Mouse (Mus musculus) erythroblast, embryonic 14.5 days (primary cell): ENCODE results near the gene Olfr390. TPM values are rescaled to one million over a fixed set of nuclear protein-coding genes. Genes with fewer than 3 reads are reported as not detected.

Experiments used
- H3K27me3 ChIP-seq: 2 replicates; pipeline ENCODE4 v1.6.1; 2012; ENCODE audit warnings: inconsistent platforms; ENCODE audit not compliant: control insufficient read depth
- H3K36me3 ChIP-seq: 2 replicates; pipeline ENCODE4 v1.6.1; 2012; ENCODE audit warnings: mild to moderate bottlenecking, inconsistent platforms; ENCODE audit not compliant: control insufficient read depth
- H3K4me1 ChIP-seq: 2 replicates; pipeline ENCODE4 v1.6.1; 2012; ENCODE audit warnings: inconsistent platforms; ENCODE audit not compliant: control insufficient read depth
- H3K4me3 ChIP-seq: replicated peaks from 2 replicates; pipeline ENCODE3; 2012; ENCODE audit warnings: moderate library complexity, mild to moderate bottlenecking, inconsistent platforms
- H3K9me3 ChIP-seq: 2 replicates; pipeline ENCODE4 v1.6.1; 2012; ENCODE audit warnings: low read length, inconsistent platforms, mixed read lengths; ENCODE audit not compliant: control insufficient read depth
- GATA1 ChIP-seq: IDR thresholded peaks from 2 replicates; pipeline ENCODE4 v1.6.1; 2012; ENCODE audit warnings: low read length, inconsistent platforms, mixed read lengths
- TAL1 ChIP-seq: IDR thresholded peaks from 3 replicates; pipeline ENCODE4 v1.6.1; 2012; ENCODE audit warnings: low read length, inconsistent platforms, mixed read lengths
- polyA plus RNA-seq: library from polyadenylated mRNA; stranded (reverse); fragments of >175 nt; gene quantifications from 2 replicates; pipeline ENCODE4 v1.2.3, GENCODE M21; 2012

The Olfr390 gene
- polyA plus RNA-seq, result not detected in 2 replicates

- H3K27me3 ChIP-seq, result no peaks in the 10 kb centered on the region
- no peaks in the 10 kb centered on the region for H3K9me3 ChIP-seq
- TF ChIP-seq GATA1 (no peak), TAL1 (no peak)
- no peaks in the 10 kb centered on the region for H3K36me3 ChIP-seq
- H3K4me1 ChIP-seq, result no peaks in the 10 kb centered on the region
- no peak within 1 kb of the TSS for H3K4me3 ChIP-seq
Observed at GRCm38 (mm10) chr11:73782664-73783063, at the start of gene Olfr390. TSS of gene Olfr390 (plus strand) at chr11:73782964.

GRCm38 (mm10) chr11:73759115-73759514 is 23.6 kb upstream of the Olfr390 start:
- no peaks in the 10 kb centered on the region for H3K36me3 ChIP-seq
- TF ChIP-seq GATA1 (no peak), TAL1 (no peak)
- peaks cover 8% of the 10 kb centered on the region for H3K9me3 ChIP-seq
- H3K4me3 ChIP-seq, result no peak overlapping the region
- no peaks in the 10 kb centered on the region for H3K4me1 ChIP-seq
- no peaks in the 10 kb centered on the region for H3K27me3 ChIP-seq

- H3K27me3 ChIP-seq, result no peaks in the 10 kb centered on the region
- no peaks in the 10 kb centered on the region for H3K4me1 ChIP-seq
- H3K9me3 ChIP-seq, result no peaks in the 10 kb centered on the region
- TF ChIP-seq TAL1 (no peak), GATA1 (no peak)
- no peak within 1 kb of the TSS for H3K4me3 ChIP-seq
- no peaks in the 10 kb centered on the region for H3K36me3 ChIP-seq
Observed at GRCm38 (mm10) chr11:73780613-73781012, 2.2 kb upstream of the Olfr390 start, which contains the start of gene Olfr389. TSS of gene Olfr389 (minus strand) at chr11:73780713.

- Histone ChIP-seq H3K27me3 (no peaks in the 10 kb centered on the region), H3K9me3 (peaks cover 2% of the 10 kb centered on the region), H3K36me3 (no peaks in the 10 kb centered on the region), H3K4me3 (no peak within 1 kb of the TSS), H3K4me1 (no peaks in the 10 kb centered on the region)
- TF ChIP-seq TAL1 (no peak), GATA1 (no peak)
Observed at GRCm38 (mm10) chr11:73802952-73803351, 20.2 kb downstream of the Olfr390 start, which contains the start of gene Olfr391-ps. TSS of gene Olfr391-ps (minus strand) at chr11:73803052.

GRCm38 (mm10) chr11:73816949-73817348 is 34.2 kb downstream of the Olfr390 start, which contains the start of gene Olfr392:
TSS of gene Olfr392 (minus strand) at chr11:73817049.
- no peak for TF ChIP-seq GATA1
- no peak for TF ChIP-seq TAL1
- Histone ChIP-seq H3K4me1 (no peaks in the 10 kb centered on the region), H3K9me3 (peaks cover 3% of the 10 kb centered on the region; the same call in 1 of the 2 replicates), H3K27me3 (no peaks in the 10 kb centered on the region), H3K4me3 (no peak within 1 kb of the TSS), H3K36me3 (no peaks in the 10 kb centered on the region)

Other genes with a start within 250 kb of the Olfr390 start
- gene Olfr385, start 190.0 kb upstream of the Olfr390 start, polyA plus RNA-seq, result not detected in 2 replicates
- gene Olfr384, start 184.4 kb upstream of the Olfr390 start, polyA plus RNA-seq, result not detected in 2 replicates
- gene Zfp735, start 94.2 kb upstream of the Olfr390 start, polyA plus RNA-seq, result not detected in 2 replicates
- gene Olfr389, start 2.3 kb upstream of the Olfr390 start, polyA plus RNA-seq, result not detected in 2 replicates
- gene Olfr391-ps, start 20.1 kb downstream of the Olfr390 start, polyA plus RNA-seq, result not detected in 2 replicates
- not detected in 2 replicates for gene Olfr392, start 34.1 kb downstream of the Olfr390 start, polyA plus RNA-seq
- gene Olfr393, start 68.5 kb downstream of the Olfr390 start, polyA plus RNA-seq, result not detected in 2 replicates
- gene Olfr394, start 107.8 kb downstream of the Olfr390 start, polyA plus RNA-seq, result not detected in 2 replicates
- not detected in 2 replicates for gene Olfr395, start 126.3 kb downstream of the Olfr390 start, polyA plus RNA-seq
- not detected in 2 replicates for gene Olfr23, start 153.7 kb downstream of the Olfr390 start, polyA plus RNA-seq
- not detected in 2 replicates for gene Olfr397, start 177.9 kb downstream of the Olfr390 start, polyA plus RNA-seq
- not detected in 2 replicates for gene Olfr398, start 207.4 kb downstream of the Olfr390 start, polyA plus RNA-seq